Mouse (Mus musculus) midbrain, embryonic 14.5 days (tissue): ENCODE results near the gene Bcar3. TPM values are rescaled to one million over a fixed set of nuclear protein-coding genes. Genes with fewer than 3 reads are reported as not detected.

Source experiments
- ATAC-seq: fragments of 200-750 bp; cut with Nextera tagmentation; 2 replicates; pipeline ENCODE4 v1.8.0; 2017; ENCODE audit warnings: moderate number of reproducible peaks, moderate library complexity; ENCODE audit not compliant: low FRiP score, low TSS enrichment
- DNase-seq: peaks from one replicate; pipeline ENCODE4 v3.0.0-alpha.2; 2015
- H3K27ac ChIP-seq: fragments of 300-500 bp; sonication (generic); replicated peaks from 2 replicates; pipeline ENCODE4 v1.5.1; 2014; ENCODE audit warnings: mild to moderate bottlenecking, low read depth, low read length, moderate library complexity
- H3K27me3 ChIP-seq: fragments of 300-500 bp; sonication (generic); 2 replicates; pipeline ENCODE4 v1.6.1; 2014; ENCODE audit warnings: low read length, control low read depth, mixed read lengths; ENCODE audit not compliant: control insufficient read depth, insufficient read depth
- H3K36me3 ChIP-seq: fragments of 300-500 bp; sonication (generic); 2 replicates; pipeline ENCODE4 v1.6.1; 2014; ENCODE audit warnings: low read length, control low read depth; ENCODE audit not compliant: control insufficient read depth, insufficient read depth
- H3K4me1 ChIP-seq: fragments of 300-500 bp; sonication (generic); 2 replicates; pipeline ENCODE4 v1.6.1; 2014; ENCODE audit warnings: mild to moderate bottlenecking, antibody characterized with exemption, low read length, control low read depth; ENCODE audit not compliant: control insufficient read depth, insufficient read depth
- H3K4me2 ChIP-seq: fragments of 300-500 bp; sonication (generic); 2 replicates; pipeline ENCODE4 v1.6.1; 2014; ENCODE audit warnings: mild to moderate bottlenecking, low read length, moderate library complexity
- H3K4me3 ChIP-seq: fragments of 300-500 bp; sonication (generic); replicated peaks from 2 replicates; pipeline ENCODE4 v1.5.1; 2014; ENCODE audit warnings: low read depth, low read length
- H3K9ac ChIP-seq: fragments of 300-500 bp; sonication (generic); replicated peaks from 2 replicates; pipeline ENCODE4 v1.6.1; 2014; ENCODE audit warnings: mild to moderate bottlenecking, low read length, moderate library complexity
- H3K9me3 ChIP-seq: fragments of 300-500 bp; sonication (generic); 2 replicates; pipeline ENCODE4 v1.6.1; 2016; ENCODE audit warnings: low read length, control low read depth, mixed read lengths; ENCODE audit not compliant: control insufficient read depth
- WGBS: fragments of 180-500 bp; shearing (Covaris S2); extraction: QIAGEN DNeasy Blood & Tissue Kit; methylation state at CpG from one replicate; pipeline ENCODE4 v1.1.7; 2014; 5-methylcytosine and 5-hydroxymethylcytosine counted together
- polyA plus RNA-seq: library from polyadenylated mRNA; unstranded; fragments of >200 nt; fragmentation: Nextera tagmentation; extraction: Ambion mirVana; gene quantifications from 2 replicates; pipeline ENCODE4 v1.2.1, GENCODE M21; 2014

Gene Bcar3
- polyA plus RNA-seq, 1 experiment from 2014 or later: 6.4 TPM

DNA sequence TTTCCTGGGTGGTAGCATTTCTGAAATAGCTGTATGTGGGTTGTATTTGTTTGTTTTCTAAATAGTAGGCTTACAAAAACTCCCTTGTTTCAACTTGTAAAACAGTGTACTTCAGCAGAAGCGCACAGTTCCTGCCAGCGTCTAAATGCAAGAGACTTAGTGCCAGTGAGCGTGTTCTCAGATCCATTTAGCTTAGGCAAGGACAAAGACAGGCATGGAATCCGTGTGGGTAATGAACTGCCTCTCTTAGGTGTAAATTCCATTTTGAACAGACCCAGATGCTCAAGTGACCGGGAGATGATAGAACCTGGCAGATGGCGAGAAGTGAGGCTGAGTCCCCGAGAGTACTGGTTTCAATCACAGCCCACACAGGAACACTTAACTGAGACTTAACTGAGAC, 65.5 kb downstream of the Bcar3 start:
- H3K9ac ChIP-seq: no peak overlapping the region
- H3K27me3 ChIP-seq: no peaks in the 10 kb centered on the region
- DNase-seq (no peak), ATAC-seq (no peak)
- no peak overlapping the region for H3K4me3 ChIP-seq
- H3K4me1 ChIP-seq: no peaks in the 10 kb centered on the region
- no peaks in the 10 kb centered on the region for H3K9me3 ChIP-seq
- no peak overlapping the region for H3K27ac ChIP-seq
- H3K4me2 ChIP-seq: no peak overlapping the region
- WGBS: 78% methylated on average over 7 of the region's 7 CpGs
- H3K36me3 ChIP-seq: no peaks in the 10 kb centered on the region

- WGBS: 89% methylated on average over 9 of the region's 9 CpGs
- Histone ChIP-seq H3K9ac (no peak overlapping the region), H3K27me3 (no peaks in the 10 kb centered on the region), H3K36me3 (no peaks in the 10 kb centered on the region), H3K27ac (no peak overlapping the region), H3K4me3 (no peak overlapping the region), H3K4me1 (no peaks in the 10 kb centered on the region), H3K4me2 (no peak overlapping the region), H3K9me3 (no peaks in the 10 kb centered on the region)
- DNase-seq (no peak), ATAC-seq (no peak)
These were observed 66.0 kb downstream of the Bcar3 start for GRCm38 (mm10) chr3:122359954-122360353.

- 21% methylated on average over 5 of the region's 5 CpGs for WGBS
- no peaks in the 10 kb centered on the region for H3K27me3 ChIP-seq
- H3K4me3 ChIP-seq: no peak overlapping the region
- no peak overlapping the region for H3K9ac ChIP-seq
- no peak overlapping the region for H3K4me2 ChIP-seq
- no peak overlapping the region for H3K27ac ChIP-seq
- H3K36me3 ChIP-seq: no peaks in the 10 kb centered on the region
- H3K9me3 ChIP-seq: no peaks in the 10 kb centered on the region
- DNase-seq (peak; percentile 20), ATAC-seq (no peak)
- no peaks in the 10 kb centered on the region for H3K4me1 ChIP-seq
These were observed 66.8 kb downstream of the Bcar3 start for GRCm38 (mm10) chr3:122360721-122361138.

GRCm38 (mm10) chr3:122362719-122363118, 68.8 kb downstream of the Bcar3 start:
- Histone ChIP-seq H3K4me1 (no peaks in the 10 kb centered on the region), H3K36me3 (no peaks in the 10 kb centered on the region), H3K9me3 (no peaks in the 10 kb centered on the region), H3K9ac (no peak overlapping the region), H3K4me2 (no peak overlapping the region), H3K4me3 (no peak overlapping the region), H3K27ac (no peak overlapping the region), H3K27me3 (no peaks in the 10 kb centered on the region)
- ATAC-seq: no peak
- DNase-seq: no peak
- WGBS: 44% methylated on average over 2 of the region's 2 CpGs

DNA sequence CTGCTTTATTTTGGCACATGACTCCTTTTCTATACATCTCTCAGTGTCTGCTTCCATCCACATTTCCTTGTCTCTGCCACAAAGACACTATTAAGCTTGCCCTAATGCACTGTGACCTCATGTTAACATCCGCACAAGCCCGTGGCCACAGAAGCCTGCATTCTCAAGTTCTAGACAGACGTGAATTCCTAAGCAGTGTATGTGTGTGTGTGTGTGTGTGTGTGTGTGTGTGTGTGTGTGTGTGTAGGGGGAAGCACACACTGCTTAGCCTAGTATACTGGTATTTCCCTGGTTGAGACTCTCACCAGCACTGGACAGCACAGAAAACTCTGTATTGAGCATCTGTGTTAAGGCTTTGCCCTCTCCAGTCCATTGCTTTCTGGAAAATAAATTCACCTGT, 70.6 kb downstream of the Bcar3 start:
- ATAC-seq: no peak
- Histone ChIP-seq H3K36me3 (no peaks in the 10 kb centered on the region), H3K4me2 (no peak overlapping the region), H3K27ac (no peak overlapping the region), H3K27me3 (no peaks in the 10 kb centered on the region), H3K4me1 (no peaks in the 10 kb centered on the region), H3K9ac (no peak overlapping the region), H3K9me3 (no peaks in the 10 kb centered on the region), H3K4me3 (no peak overlapping the region)
- WGBS: 14% methylated on average over 3 of the region's 3 CpGs
- no peak for DNase-seq

DNA sequence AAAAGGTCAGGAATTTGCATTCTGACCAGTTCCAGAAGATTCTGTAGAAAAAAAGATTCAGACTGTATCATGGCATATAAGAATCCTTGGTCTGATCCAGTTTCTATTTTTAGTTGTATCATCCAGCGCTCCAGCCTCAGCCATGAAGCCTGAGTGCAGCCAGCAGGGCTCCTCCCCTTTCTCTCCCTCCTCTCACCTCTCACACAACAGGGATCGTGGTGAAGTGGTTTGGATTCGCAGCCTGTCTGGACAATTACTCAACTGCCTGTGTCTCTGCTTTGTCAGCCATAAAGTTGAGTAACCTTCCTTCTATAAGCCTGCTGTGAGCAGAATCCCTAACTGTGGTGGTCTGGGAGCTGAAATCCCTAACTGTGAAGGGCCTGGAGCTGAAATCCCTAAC, 71.4 kb downstream of the Bcar3 start:
- Histone ChIP-seq H3K9ac (no peak overlapping the region), H3K4me2 (no peak overlapping the region), H3K27ac (no peak overlapping the region; the same call in 1 of the 2 replicates), H3K27me3 (no peaks in the 10 kb centered on the region), H3K4me1 (no peaks in the 10 kb centered on the region), H3K9me3 (no peaks in the 10 kb centered on the region), H3K36me3 (no peaks in the 10 kb centered on the region), H3K4me3 (no peak overlapping the region)
- WGBS: 3% methylated on average over 3 of the region's 3 CpGs
- DNase-seq (peak; percentile 55), ATAC-seq (no peak; the same call in 1 of the 2 replicates)

- peaks cover 13% of the 10 kb centered on the region for H3K4me1 ChIP-seq
- H3K27me3 ChIP-seq: no peaks in the 10 kb centered on the region
- ATAC-seq (no peak), DNase-seq (no peak)
- H3K9me3 ChIP-seq: no peaks in the 10 kb centered on the region
- no peak overlapping the region for H3K4me2 ChIP-seq
- no peaks in the 10 kb centered on the region for H3K36me3 ChIP-seq
- no peak overlapping the region for H3K9ac ChIP-seq
- no peak overlapping the region for H3K27ac ChIP-seq
- WGBS: 89% methylated on average over 8 of the region's 8 CpGs
- no peak overlapping the region for H3K4me3 ChIP-seq
These were observed 77.9 kb downstream of the Bcar3 start for GRCm38 (mm10) chr3:122371646-122372341.

DNA sequence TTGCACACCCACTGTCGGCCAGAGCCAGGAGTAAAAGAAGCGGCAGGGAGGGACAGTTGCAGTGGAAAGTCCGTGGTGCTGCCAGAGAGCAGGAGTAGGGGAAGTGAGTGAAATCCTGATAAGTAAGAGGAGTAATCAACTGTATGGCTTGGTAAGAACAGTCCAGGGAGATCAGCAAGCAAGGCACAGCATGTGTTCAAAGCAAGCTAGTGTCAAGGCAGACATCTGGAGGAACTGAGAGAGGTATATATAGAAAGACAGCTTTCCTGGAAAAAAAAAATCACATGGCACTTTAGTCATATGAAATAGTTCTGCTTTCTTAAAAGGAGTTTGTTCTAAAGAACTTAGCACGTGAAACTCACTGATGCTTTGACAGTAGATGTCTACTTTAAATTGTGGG, 78.7 kb downstream of the Bcar3 start:
- H3K4me3 ChIP-seq: no peak overlapping the region
- no peak overlapping the region for H3K9ac ChIP-seq
- ATAC-seq: no peak
- H3K27ac ChIP-seq: no peak overlapping the region
- no peak for DNase-seq
- H3K4me2 ChIP-seq: no peak overlapping the region
- no peaks in the 10 kb centered on the region for H3K36me3 ChIP-seq
- no peaks in the 10 kb centered on the region for H3K27me3 ChIP-seq
- WGBS: 77% methylated on average over 4 of the region's 4 CpGs
- H3K9me3 ChIP-seq: no peaks in the 10 kb centered on the region
- H3K4me1 ChIP-seq: peaks cover 19% of the 10 kb centered on the region

DNA sequence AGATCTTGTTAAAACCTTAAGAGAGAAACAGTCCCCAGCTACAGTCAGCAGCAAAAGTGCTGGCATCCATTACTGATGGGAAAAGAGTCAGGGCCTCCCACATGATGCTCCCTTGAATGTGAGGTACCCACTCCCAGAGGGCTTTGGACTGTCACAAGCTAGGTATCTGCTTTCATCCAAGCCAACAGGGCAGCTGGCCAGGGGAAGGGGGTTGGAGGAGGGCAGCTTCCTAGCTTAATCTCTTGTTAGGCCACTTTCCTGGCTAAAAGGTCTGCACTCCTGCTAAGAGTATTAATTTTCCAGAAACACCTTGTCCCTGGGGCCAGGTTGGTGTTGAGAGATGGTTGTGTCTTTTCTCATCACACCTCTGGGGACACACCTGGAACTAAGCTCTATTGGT, 82.1 kb downstream of the Bcar3 start:
- Histone ChIP-seq H3K4me2 (no peak overlapping the region), H3K27ac (0 out of 2 replicates have a peak overlapping the region, but pooled peaks have one; percentile 9), H3K27me3 (no peaks in the 10 kb centered on the region), H3K4me3 (no peak overlapping the region), H3K9ac (no peak overlapping the region), H3K36me3 (no peaks in the 10 kb centered on the region), H3K9me3 (no peaks in the 10 kb centered on the region), H3K4me1 (peaks cover 19% of the 10 kb centered on the region)
- DNase-seq: no peak
- no peak for ATAC-seq
